Mouse (Mus musculus) CH12.LX (cell line): ENCODE measurements at regions not wholly inside any gene's neighbourhood (a gene's known extent, or its start where the extent isn't known, plus 50 kb on each side); places are given as distances from the start of the nearest gene placed in this dataset.

ENCODE experiments used
- BHLHE40 ChIP-seq: IDR thresholded peaks from 2 replicates; pipeline ENCODE4 v1.6.1; 2011; ENCODE audit warnings: mild to moderate bottlenecking, low read depth, low read length, improper control_type of control experiment
- POLR2A ChIP-seq: IDR thresholded peaks from 2 replicates; pipeline ENCODE4 v1.6.1; 2011; ENCODE audit warnings: low read depth, mild to moderate bottlenecking, improper control_type of control experiment, low read length
- POLR2AphosphoS2 ChIP-seq: IDR thresholded peaks from 2 replicates; pipeline ENCODE4 v1.6.1; 2011; ENCODE audit warnings: low read depth, low read length, improper control_type of control experiment

GRCm38 (mm10) chr14:76202595-76202994, 91.9 kb downstream of the Nufip1 start:
- TF ChIP-seq POLR2AphosphoS2 = no peak
- no peak for TF ChIP-seq BHLHE40
- no peak for TF ChIP-seq POLR2A
